Mouse (Mus musculus) liver, embryonic 18 days (tissue): ENCODE data around the gene Lypd6. TPM values are rescaled to one million over a fixed set of nuclear protein-coding genes. Genes with fewer than 3 reads are reported as not detected.

Experiments
- polyA plus RNA-seq: library from polyadenylated mRNA; depleted of rRNA; stranded (reverse); fragments of >200 nt; gene quantifications from 2 replicates; pipeline ENCODE4 v1.2.3, GENCODE M21; 2012; rRNA removed

The Lypd6 gene
- 0.18 and 0.22 TPM in 2 replicates for polyA plus RNA-seq

DNA sequence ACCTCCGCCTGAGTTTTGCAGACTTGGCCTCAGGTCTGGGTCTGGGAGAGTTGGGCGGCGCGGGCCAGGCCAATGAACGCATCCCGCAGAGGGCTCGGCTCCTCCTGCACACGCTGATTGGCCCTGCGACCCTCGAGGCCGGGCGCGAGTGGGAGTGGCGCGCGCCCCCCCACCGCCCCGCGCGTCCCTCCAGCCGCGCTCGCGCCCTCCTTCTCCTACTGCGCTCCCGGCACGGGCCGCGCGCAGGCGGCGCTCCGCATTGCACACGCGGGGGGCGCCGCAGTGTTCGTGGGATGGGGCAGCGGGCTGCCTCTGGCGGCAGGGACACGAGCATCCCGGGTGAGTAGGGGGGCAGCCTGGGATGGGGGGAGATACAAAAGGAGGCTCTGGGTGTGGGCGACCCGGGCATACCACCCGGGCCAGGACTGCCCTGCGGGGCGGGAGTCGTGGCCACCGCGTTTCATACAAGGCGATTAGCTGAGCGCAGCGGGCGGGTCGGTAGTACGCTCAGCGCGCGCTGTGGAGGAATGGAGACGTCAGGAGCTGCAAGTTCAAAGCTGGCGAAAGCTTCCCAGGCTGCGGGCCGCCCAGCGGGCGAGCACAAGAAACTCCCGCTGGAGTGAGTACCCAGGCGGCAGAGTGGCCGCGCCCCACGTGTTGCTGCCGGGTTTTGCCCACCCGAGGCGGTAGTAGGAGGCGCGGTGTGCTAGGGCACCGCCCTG, at the start of gene Lypd6:
Gene Lypd6 (plus strand): TSS at position 184 of the 722 bp plus-strand sequence.

Other genes starting within 250 kb of the Lypd6 start
- 53.4 and 59.0 TPM in 2 replicates for gene Mmadhc, start 230.4 kb downstream of the Lypd6 start, polyA plus RNA-seq